Mouse (Mus musculus) right cerebral cortex, postnatal 14 days (tissue): ENCODE measurements around the gene Hist1h2bg.
A peak's percentile ranks its signal among the peaks of the same experiment; 100 is the strongest.
"Not testable (repeated sequence)": the region's sequence is repeated elsewhere in the genome, so short reads cannot be mapped to it uniquely, and the experiment has no call there.

Source experiments
- DNase-seq: peaks from one replicate; pipeline ENCODE4 v3.0.0; 2022

Gene Hist1h2bg

GRCm38 (mm10) chr13:23539821-23540220 lies 31.4 kb upstream of the Hist1h2bg start:
- not testable (repeated sequence) for DNase-seq

- DNase-seq: no peak
These were observed 29.7 kb upstream of the Hist1h2bg start for GRCm38 (mm10) chr13:23541497-23541896.

- not testable (repeated sequence) for DNase-seq
These were observed 28.8 kb upstream of the Hist1h2bg start for GRCm38 (mm10) chr13:23542225-23542980.

- not testable (repeated sequence) for DNase-seq
These were observed 28.1 kb upstream of the Hist1h2bg start, which contains the start of gene Hist1h2bh for GRCm38 (mm10) chr13:23542999-23543607. Gene Hist1h2bh (minus strand): TSS chr13:23543392.

- peak; percentile 25 for DNase-seq
These were observed 27.0 kb upstream of the Hist1h2bg start, which contains the start of gene Hist1h3f for GRCm38 (mm10) chr13:23543965-23544786. Gene Hist1h3f (plus strand): TSS chr13:23544052.

GRCm38 (mm10) chr13:23544787-23545120 lies 26.4 kb upstream of the Hist1h2bg start:
- not testable (repeated sequence) for DNase-seq

- no peak for DNase-seq
These were observed 24.5 kb upstream of the Hist1h2bg start for GRCm38 (mm10) chr13:23546694-23547093.

GRCm38 (mm10) chr13:23550761-23551145 lies 20.4 kb upstream of the Hist1h2bg start:
- no peak for DNase-seq

- peak; percentile 82 for DNase-seq
These were observed 19.9 kb upstream of the Hist1h2bg start, which contains the start of gene Hist1h4f for GRCm38 (mm10) chr13:23551146-23551834. Gene Hist1h4f (minus strand): TSS chr13:23551648.

GRCm38 (mm10) chr13:23551931-23552914 lies 19.0 kb upstream of the Hist1h2bg start:
- DNase-seq: no peak

GRCm38 (mm10) chr13:23552962-23553361 lies 18.2 kb upstream of the Hist1h2bg start, which contains the start of gene Hist1h1d:
Gene Hist1h1d (plus strand): TSS chr13:23553262.
- no peak for DNase-seq

GRCm38 (mm10) chr13:23554393-23554792 lies 16.8 kb upstream of the Hist1h2bg start:
- no peak for DNase-seq

- DNase-seq: peak; percentile 68
These were observed 16.0 kb upstream of the Hist1h2bg start for GRCm38 (mm10) chr13:23554925-23555838.

- peak; percentile 10 for DNase-seq
These were observed 15.3 kb upstream of the Hist1h2bg start for GRCm38 (mm10) chr13:23555839-23556416.

GRCm38 (mm10) chr13:23556906-23557305 lies 14.3 kb upstream of the Hist1h2bg start:
- DNase-seq: no peak

- DNase-seq: not testable (repeated sequence)
These were observed 10.5 kb upstream of the Hist1h2bg start for GRCm38 (mm10) chr13:23560699-23561098.

- not testable (repeated sequence) for DNase-seq
These were observed 9.7 kb upstream of the Hist1h2bg start for GRCm38 (mm10) chr13:23561531-23561882.

- DNase-seq: peak; percentile 92
These were observed 9.1 kb upstream of the Hist1h2bg start, which contains the start of gene Hist1h3e for GRCm38 (mm10) chr13:23561883-23562659. Gene Hist1h3e (minus strand): TSS chr13:23562369.
